Mouse (Mus musculus) hindbrain, embryonic 15.5 days (tissue): ENCODE measurements at regions not wholly inside any gene's neighbourhood (a gene's known extent, or its start where the extent isn't known, plus 50 kb on each side); places are given as distances from the start of the nearest gene placed in this dataset.

Experiments
- ATAC-seq: fragments of 200-750 bp; cut with Nextera tagmentation; 2 replicates; pipeline ENCODE4 v1.8.0; 2017; ENCODE audit warnings: low read depth, moderate number of reproducible peaks, moderate TSS enrichment; ENCODE audit not compliant: low FRiP score
- H3K27ac ChIP-seq: fragments of 300-500 bp; sonication (generic); replicated peaks from 2 replicates; pipeline ENCODE4 v1.5.1; 2015; ENCODE audit warnings: mild to moderate bottlenecking, inconsistent platforms
- H3K27me3 ChIP-seq: fragments of 300-500 bp; sonication (generic); 2 replicates; pipeline ENCODE4 v1.6.1; 2015; ENCODE audit warnings: control low read depth, inconsistent platforms
- H3K36me3 ChIP-seq: fragments of 300-500 bp; sonication (generic); 2 replicates; pipeline ENCODE4 v1.6.1; 2015; ENCODE audit warnings: control low read depth, inconsistent platforms
- H3K4me1 ChIP-seq: fragments of 300-500 bp; sonication (generic); replicated peaks from 2 replicates; pipeline ENCODE4 v1.6.1; 2015; ENCODE audit warnings: control low read depth, inconsistent platforms
- H3K4me2 ChIP-seq: fragments of 300-500 bp; sonication (generic); 2 replicates; pipeline ENCODE4 v1.6.1; 2015; ENCODE audit warnings: moderate library complexity, mild to moderate bottlenecking, inconsistent platforms
- H3K4me3 ChIP-seq: fragments of 300-500 bp; sonication (generic); 2 replicates; pipeline ENCODE4 v1.5.1; 2015; ENCODE audit warnings: mild to moderate bottlenecking, inconsistent platforms
- H3K9ac ChIP-seq: fragments of 300-500 bp; sonication (generic); 2 replicates; pipeline ENCODE4 v1.6.1; 2015; ENCODE audit warnings: inconsistent platforms
- H3K9me3 ChIP-seq: fragments of 300-500 bp; sonication (generic); 2 replicates; pipeline ENCODE4 v1.6.1; 2016; ENCODE audit warnings: control low read depth, inconsistent platforms
- WGBS: fragments of 180-500 bp; shearing (Covaris S2); methylation state at CpG from one replicate; pipeline ENCODE4 v1.1.7; 2015; 5-methylcytosine and 5-hydroxymethylcytosine counted together

- Histone ChIP-seq H3K9ac (no peak overlapping the region), H3K27me3 (no peaks in the 10 kb centered on the region), H3K4me2 (no peak overlapping the region), H3K9me3 (no peaks in the 10 kb centered on the region), H3K4me1 (no peaks in the 10 kb centered on the region), H3K36me3 (no peaks in the 10 kb centered on the region), H3K4me3 (no peak overlapping the region), H3K27ac (no peak overlapping the region)
- no peak for ATAC-seq
- WGBS = 78% methylated on average over 4 of the region's 4 CpGs
Observed at GRCm38 (mm10) chr14:87300838-87301237, 115.6 kb upstream of the Tdrd3 start.

GRCm38 (mm10) chr14:87301564-87301963 lies 114.9 kb upstream of the Tdrd3 start:
- Histone ChIP-seq H3K4me1 (no peaks in the 10 kb centered on the region), H3K9ac (no peak overlapping the region), H3K27ac (no peak overlapping the region), H3K4me2 (no peak overlapping the region), H3K4me3 (no peak overlapping the region), H3K9me3 (no peaks in the 10 kb centered on the region), H3K27me3 (no peaks in the 10 kb centered on the region), H3K36me3 (no peaks in the 10 kb centered on the region)
- WGBS = 79% methylated on average over 5 of the region's 5 CpGs
- ATAC-seq = no peak

GRCm38 (mm10) chr14:87305481-87305880 lies 111.0 kb upstream of the Tdrd3 start:
- no peaks in the 10 kb centered on the region for H3K27me3 ChIP-seq
- no peak for ATAC-seq
- 0 out of 2 replicates have a peak, but pooled peaks cover 4% of the 10 kb centered on the region for H3K4me1 ChIP-seq
- no peaks in the 10 kb centered on the region for H3K36me3 ChIP-seq
- WGBS = 92% methylated on average over 2 of the region's 2 CpGs
- no peak overlapping the region for H3K4me3 ChIP-seq
- H3K9me3 ChIP-seq = no peaks in the 10 kb centered on the region
- H3K4me2 ChIP-seq = no peak overlapping the region
- H3K27ac ChIP-seq = no peak overlapping the region
- no peak overlapping the region for H3K9ac ChIP-seq

- Histone ChIP-seq H3K4me1 (0 out of 2 replicates have a peak, but pooled peaks cover 4% of the 10 kb centered on the region), H3K4me2 (no peak overlapping the region), H3K9me3 (no peaks in the 10 kb centered on the region), H3K9ac (no peak overlapping the region), H3K27me3 (no peaks in the 10 kb centered on the region), H3K4me3 (no peak overlapping the region), H3K27ac (no peak overlapping the region), H3K36me3 (no peaks in the 10 kb centered on the region)
- ATAC-seq = no peak
- WGBS = 75% methylated on average over 7 of the region's 7 CpGs
Observed at GRCm38 (mm10) chr14:87306011-87306410, 110.4 kb upstream of the Tdrd3 start.

GRCm38 (mm10) chr14:87308016-87308415 lies 108.4 kb upstream of the Tdrd3 start:
- ATAC-seq = peak; percentile 63
- 25% methylated on average over 7 of the region's 7 CpGs for WGBS

GRCm38 (mm10) chr14:87312318-87312717 lies 104.1 kb upstream of the Tdrd3 start:
- no peaks in the 10 kb centered on the region for H3K36me3 ChIP-seq
- H3K27ac ChIP-seq = no peak overlapping the region
- H3K4me3 ChIP-seq = no peak overlapping the region
- H3K9ac ChIP-seq = no peak overlapping the region
- peaks cover 14% of the 10 kb centered on the region; the same call in 1 of the 2 replicates for H3K4me1 ChIP-seq
- no peaks in the 10 kb centered on the region for H3K27me3 ChIP-seq
- ATAC-seq = no peak
- H3K4me2 ChIP-seq = no peak overlapping the region
- H3K9me3 ChIP-seq = no peaks in the 10 kb centered on the region
- WGBS = 96% methylated on average over 5 of the region's 5 CpGs

More at GRCm38 (mm10) chr14:87308016-87308415, 108.4 kb upstream of the Tdrd3 start:
- Histone ChIP-seq H3K27ac (no peak overlapping the region), H3K9ac (no peak overlapping the region), H3K9me3 (no peaks in the 10 kb centered on the region), H3K36me3 (no peaks in the 10 kb centered on the region), H3K27me3 (no peaks in the 10 kb centered on the region), H3K4me2 (no peak overlapping the region), H3K4me3 (no peak overlapping the region), H3K4me1 (0 out of 2 replicates have a peak, but pooled peaks cover 4% of the 10 kb centered on the region)

- Histone ChIP-seq H3K4me3 (no peak overlapping the region), H3K27me3 (no peaks in the 10 kb centered on the region), H3K27ac (no peak overlapping the region), H3K9ac (no peak overlapping the region), H3K4me1 (peaks cover 9% of the 10 kb centered on the region; the same call in 1 of the 2 replicates), H3K9me3 (no peaks in the 10 kb centered on the region), H3K4me2 (no peak overlapping the region), H3K36me3 (no peaks in the 10 kb centered on the region)
- ATAC-seq = peak; percentile 85
- 22% methylated on average over 6 of the region's 6 CpGs for WGBS
Observed at GRCm38 (mm10) chr14:87314999-87315732, 101.3 kb upstream of the Tdrd3 start.

GRCm38 (mm10) chr14:87327841-87328240 lies 88.6 kb upstream of the Tdrd3 start:
- 31% methylated on average over 1 of the region's 1 CpGs for WGBS
- no peak for ATAC-seq
- no peaks in the 10 kb centered on the region for H3K27me3 ChIP-seq
- H3K4me2 ChIP-seq = no peak overlapping the region
- H3K36me3 ChIP-seq = no peaks in the 10 kb centered on the region
- no peaks in the 10 kb centered on the region for H3K4me1 ChIP-seq
- H3K9ac ChIP-seq = no peak overlapping the region
- H3K9me3 ChIP-seq = no peaks in the 10 kb centered on the region
- no peak overlapping the region for H3K4me3 ChIP-seq
- H3K27ac ChIP-seq = no peak overlapping the region

GRCm38 (mm10) chr14:87337950-87338526 lies 78.4 kb upstream of the Tdrd3 start:
- no peak overlapping the region for H3K4me2 ChIP-seq
- no peaks in the 10 kb centered on the region for H3K36me3 ChIP-seq
- H3K4me1 ChIP-seq = no peaks in the 10 kb centered on the region
- no peak overlapping the region for H3K4me3 ChIP-seq
- no peaks in the 10 kb centered on the region for H3K9me3 ChIP-seq
- 79% methylated on average over 8 of the region's 8 CpGs for WGBS
- H3K27ac ChIP-seq = no peak overlapping the region
- ATAC-seq = no peak
- no peak overlapping the region for H3K9ac ChIP-seq
- no peaks in the 10 kb centered on the region for H3K27me3 ChIP-seq

GRCm38 (mm10) chr14:87344540-87344939 lies 71.9 kb upstream of the Tdrd3 start:
- H3K4me3 ChIP-seq = no peak overlapping the region
- ATAC-seq = no peak
- no peaks in the 10 kb centered on the region for H3K4me1 ChIP-seq
- H3K36me3 ChIP-seq = no peaks in the 10 kb centered on the region
- no peaks in the 10 kb centered on the region for H3K9me3 ChIP-seq
- no peaks in the 10 kb centered on the region for H3K27me3 ChIP-seq
- no peak overlapping the region for H3K4me2 ChIP-seq
- no peak overlapping the region for H3K27ac ChIP-seq
- H3K9ac ChIP-seq = no peak overlapping the region
- 81% methylated on average over 1 of the region's 1 CpGs for WGBS

- H3K4me2 ChIP-seq = no peak overlapping the region
- no peaks in the 10 kb centered on the region for H3K27me3 ChIP-seq
- no peaks in the 10 kb centered on the region for H3K9me3 ChIP-seq
- no peak for ATAC-seq
- 90% methylated on average over 3 of the region's 3 CpGs for WGBS
- no peaks in the 10 kb centered on the region for H3K4me1 ChIP-seq
- no peak overlapping the region for H3K4me3 ChIP-seq
- no peak overlapping the region for H3K9ac ChIP-seq
- H3K36me3 ChIP-seq = no peaks in the 10 kb centered on the region
- no peak overlapping the region for H3K27ac ChIP-seq
Observed at GRCm38 (mm10) chr14:87346812-87347211, 69.6 kb upstream of the Tdrd3 start.

GRCm38 (mm10) chr14:87348825-87349224 lies 67.6 kb upstream of the Tdrd3 start:
- Histone ChIP-seq H3K36me3 (no peaks in the 10 kb centered on the region), H3K27me3 (no peaks in the 10 kb centered on the region)
- ATAC-seq = no peak

More at GRCm38 (mm10) chr14:87348825-87349224, 67.6 kb upstream of the Tdrd3 start:
- Histone ChIP-seq H3K9me3 (no peaks in the 10 kb centered on the region), H3K4me2 (no peak overlapping the region), H3K4me3 (no peak overlapping the region), H3K27ac (no peak overlapping the region), H3K4me1 (no peaks in the 10 kb centered on the region), H3K9ac (no peak overlapping the region)
- WGBS = 74% methylated on average over 3 of the region's 3 CpGs
